Mouse (Mus musculus): ENCODE measurements around the gene Smco3.

GRCm38 (mm10) chr6:136821086-136821485 is 14.2 kb downstream of the Smco3 start:
- TF ChIP-seq POLR2A (IDR thresholded peaks at IDR 0.05; ENCODE audit: insufficient read depth, low read depth, low read length) (no peak), CTCF (IDR thresholded peaks at IDR 0.05; ENCODE audit: insufficient read depth, low read depth, low read length) (no peak)
